Mouse (Mus musculus) limb, embryonic 10.5 days (tissue): Measurements from ENCODE around the gene I0C0044D17Rik. TPM values are rescaled to one million over a fixed set of nuclear protein-coding genes. Genes with fewer than 3 reads are reported as not detected.
"Not testable (repeated sequence)": the region's sequence is repeated elsewhere in the genome, so short reads cannot be mapped to it uniquely, and the experiment has no call there.

Experiments used
- DNase-seq: peaks from one replicate; pipeline ENCODE4 v3.0.0-alpha.2; 2017; ENCODE audit warnings: low spot score
- H3K27ac ChIP-seq: fragments of 300-500 bp; sonication (generic); 2 replicates; pipeline ENCODE4 v1.5.1; 2016; ENCODE audit warnings: mild to moderate bottlenecking
- H3K27me3 ChIP-seq: fragments of 300-500 bp; sonication (generic); 2 replicates; pipeline ENCODE4 v1.6.1; 2016; ENCODE audit warnings: low read depth, mild to moderate bottlenecking; ENCODE audit not compliant: poor library complexity, severe bottlenecking
- H3K36me3 ChIP-seq: fragments of 300-500 bp; sonication (generic); 2 replicates; pipeline ENCODE4 v1.6.1; 2016; ENCODE audit warnings: mild to moderate bottlenecking, moderate library complexity
- H3K4me1 ChIP-seq: fragments of 300-500 bp; sonication (generic); 2 replicates; pipeline ENCODE4 v1.6.1; 2016
- H3K4me3 ChIP-seq: fragments of 300-500 bp; sonication (generic); 2 replicates; pipeline ENCODE4 v1.5.1; 2016; ENCODE audit warnings: mild to moderate bottlenecking, moderate library complexity
- H3K9me3 ChIP-seq: fragments of 300-500 bp; sonication (generic); replicated peaks from 2 replicates; pipeline ENCODE4 v1.6.1; 2016; ENCODE audit warnings: mild to moderate bottlenecking
- WGBS: fragments of 180-500 bp; shearing (Covaris S2); methylation state at CpG from one replicate; pipeline ENCODE4 v1.1.7; 2016; 5-methylcytosine and 5-hydroxymethylcytosine counted together
- polyA plus RNA-seq: library from polyadenylated mRNA; unstranded; fragments of >200 nt; fragmentation: Nextera tagmentation; extraction: Ambion mirVana; gene quantifications from 2 replicates; pipeline ENCODE4 v1.2.1, GENCODE M21; 2016

Gene I0C0044D17Rik
- polyA plus RNA-seq, 1 experiment from 2014 or later: not detected

GRCm38 (mm10) chr4:98845201-98845600 lies 21.6 kb upstream of the I0C0044D17Rik start:
- Histone ChIP-seq H3K36me3 (no peaks in the 10 kb centered on the region), H3K27me3 (no peaks in the 10 kb centered on the region), H3K9me3 (no peaks in the 10 kb centered on the region), H3K4me1 (peaks cover 20% of the 10 kb centered on the region), H3K4me3 (no peak overlapping the region), H3K27ac (peak overlapping the region; percentile 74)
- WGBS: 91% methylated on average over 4 of the region's 4 CpGs
- DNase-seq: no peak

DNA sequence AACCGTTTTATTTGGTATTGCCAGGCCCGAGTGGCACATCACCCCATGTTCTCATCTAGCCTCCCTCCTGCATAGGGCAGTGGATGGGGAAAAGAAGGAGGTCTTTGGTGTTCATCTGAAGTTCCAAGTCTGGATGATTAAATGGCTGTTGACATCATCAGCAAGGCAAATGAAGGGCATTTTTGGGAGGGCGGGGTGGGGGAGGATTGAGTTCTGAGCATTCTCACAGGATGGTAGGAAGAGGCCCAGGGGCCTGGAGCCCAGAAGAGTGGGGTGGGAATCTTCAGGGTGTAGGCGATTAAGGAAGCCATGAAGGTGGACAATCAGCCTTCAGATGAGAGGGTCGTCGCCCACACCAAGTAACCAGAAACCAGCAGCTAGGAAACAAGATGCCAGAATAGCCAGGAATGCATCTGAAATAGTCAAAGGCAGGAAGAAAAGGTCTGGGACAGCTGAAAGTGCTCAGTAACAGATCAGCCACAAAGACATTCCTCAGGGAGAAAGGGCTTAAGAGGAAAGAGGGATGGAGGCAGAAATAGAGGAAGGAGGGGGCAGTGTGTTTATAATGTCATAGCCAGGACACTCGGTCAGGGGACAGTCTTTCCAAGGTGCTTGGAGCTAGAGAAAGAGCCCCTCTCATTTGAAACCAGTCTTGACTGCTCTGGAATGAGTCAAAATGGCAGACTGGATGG lies 20.4 kb upstream of the I0C0044D17Rik start:
- peak overlapping the region; percentile 31; the same call in 1 of the 2 replicates for H3K27ac ChIP-seq

DNA sequence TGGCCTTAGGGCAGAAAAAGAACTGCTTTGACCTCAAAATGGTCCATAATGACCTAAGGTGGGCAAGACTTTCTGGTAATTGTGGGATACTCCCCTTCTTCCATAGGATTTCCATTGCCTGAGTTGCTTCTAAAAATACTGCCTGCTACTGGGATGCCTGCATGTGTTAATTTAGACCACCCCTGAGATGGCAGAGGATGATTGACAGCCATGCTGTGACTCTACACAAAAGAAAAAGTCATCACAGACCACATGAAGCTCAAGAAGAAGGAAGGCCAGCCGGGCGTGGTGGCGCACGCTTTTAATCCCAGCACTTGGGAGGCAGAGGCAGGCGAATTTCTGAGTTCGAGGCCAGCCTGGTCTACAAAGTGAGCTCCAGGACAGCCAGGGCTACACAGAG lies 17.6 kb upstream of the I0C0044D17Rik start:
- 94% methylated on average over 6 of the region's 6 CpGs for WGBS
- H3K9me3 ChIP-seq, H3K27me3 ChIP-seq: not testable (repeated sequence)

More for the DNA sequence above, 20.4 kb upstream of the I0C0044D17Rik start:
- Histone ChIP-seq H3K4me3 (no peak overlapping the region), H3K4me1 (peaks cover 21% of the 10 kb centered on the region), H3K9me3 (no peaks in the 10 kb centered on the region), H3K36me3 (no peaks in the 10 kb centered on the region), H3K27me3 (no peaks in the 10 kb centered on the region)
- no peak for DNase-seq
- WGBS: 77% methylated on average over 7 of the region's 7 CpGs

DNA sequence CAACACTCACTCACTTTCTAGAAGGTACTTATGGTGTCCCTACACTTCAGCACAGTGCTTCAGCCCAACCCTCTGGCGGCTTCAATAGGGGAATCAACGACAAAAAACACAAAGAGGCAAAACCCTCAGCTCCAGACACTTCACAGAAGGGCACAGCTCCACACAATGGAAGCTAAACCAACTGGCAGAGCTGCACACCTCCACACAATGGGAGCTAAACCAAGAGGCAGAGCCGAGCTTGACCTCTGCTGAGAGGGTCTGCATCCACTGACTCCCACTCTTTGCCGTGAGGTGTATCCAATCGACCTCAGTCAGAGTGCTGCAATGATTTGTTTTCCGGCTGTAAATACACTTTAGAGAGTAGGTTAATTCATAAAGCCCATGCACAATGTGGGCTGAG lies 16.9 kb upstream of the I0C0044D17Rik start:
- no peaks in the 10 kb centered on the region for H3K9me3 ChIP-seq
- no peak for DNase-seq
- 83% methylated on average over 6 of the region's 6 CpGs for WGBS
- H3K27ac ChIP-seq: peak overlapping the region; percentile 26
- no peaks in the 10 kb centered on the region for H3K36me3 ChIP-seq
- H3K4me3 ChIP-seq: no peak overlapping the region
- H3K27me3 ChIP-seq: no peaks in the 10 kb centered on the region
- peaks cover 16% of the 10 kb centered on the region for H3K4me1 ChIP-seq

More for the DNA sequence above, 17.6 kb upstream of the I0C0044D17Rik start:
- DNase-seq, H3K4me3 ChIP-seq, H3K36me3 ChIP-seq, H3K27ac ChIP-seq: not testable (repeated sequence)
- H3K4me1 ChIP-seq: peaks cover 22% of the 10 kb centered on the region

DNA sequence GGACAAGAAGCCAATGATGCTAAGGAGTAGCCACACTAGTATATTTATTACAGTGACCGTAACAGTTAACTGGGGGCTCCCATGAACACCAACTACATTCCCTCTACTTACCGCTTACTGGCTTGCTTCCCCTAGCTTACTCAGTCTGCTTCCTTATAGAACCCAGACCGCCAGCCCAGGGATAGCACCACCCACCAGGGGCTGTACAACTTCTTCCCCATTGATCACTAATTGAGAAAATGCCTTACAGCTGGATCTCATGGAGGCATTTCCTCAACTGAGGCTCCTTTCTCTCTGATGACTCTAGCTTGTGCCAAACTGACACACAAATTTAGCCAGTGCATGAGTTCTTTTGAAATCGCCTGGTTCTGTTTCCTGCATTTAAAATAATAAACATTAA lies 15.3 kb upstream of the I0C0044D17Rik start:
- Histone ChIP-seq H3K4me1 (peaks cover 20% of the 10 kb centered on the region), H3K4me3 (no peak overlapping the region), H3K36me3 (no peaks in the 10 kb centered on the region), H3K9me3 (no peaks in the 10 kb centered on the region), H3K27ac (no peak overlapping the region), H3K27me3 (no peaks in the 10 kb centered on the region)
- DNase-seq: no peak
- 51% methylated on average over 4 of the region's 4 CpGs for WGBS

DNA sequence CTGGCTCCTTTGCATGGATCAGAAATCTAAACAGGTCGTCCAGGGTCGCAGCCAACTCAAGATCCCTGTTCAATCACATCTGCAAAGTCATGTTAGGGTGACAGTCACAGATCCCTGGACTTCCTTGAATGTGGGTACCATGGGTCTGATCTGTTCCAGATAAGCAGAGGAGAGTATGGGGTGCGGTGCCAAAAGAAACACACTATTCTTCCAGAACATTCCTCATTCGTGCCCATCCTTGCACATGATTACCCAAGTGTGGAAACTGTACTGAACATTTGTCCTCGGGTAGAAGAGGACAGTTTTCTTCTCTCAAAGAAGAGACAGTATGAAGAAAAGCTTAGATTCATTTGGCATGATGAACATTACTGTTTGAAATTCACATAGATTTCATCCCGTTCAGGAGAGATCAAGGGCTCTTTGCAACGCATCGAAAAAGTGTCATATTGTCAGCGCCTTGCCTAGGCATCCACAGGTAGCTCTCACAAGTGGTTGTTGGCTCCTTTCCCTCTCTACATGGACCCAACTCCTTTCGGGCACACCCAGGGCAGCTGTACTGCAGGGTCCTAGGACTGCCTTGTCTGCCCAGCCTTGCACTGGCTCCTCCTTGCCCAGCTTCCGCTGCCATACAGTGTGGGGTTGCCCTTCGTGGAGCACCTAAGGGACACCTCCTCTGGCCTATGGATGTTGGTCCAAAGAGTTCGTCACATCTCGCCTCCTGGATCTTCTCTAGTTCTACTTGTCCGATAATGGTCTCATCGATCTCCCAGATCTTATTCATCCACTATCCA lies 14.3 kb upstream of the I0C0044D17Rik start:
- Histone ChIP-seq H3K4me3 (no peak overlapping the region), H3K36me3 (no peaks in the 10 kb centered on the region), H3K9me3 (no peaks in the 10 kb centered on the region), H3K4me1 (peaks cover 22% of the 10 kb centered on the region), H3K27me3 (no peaks in the 10 kb centered on the region), H3K27ac (peak overlapping the region; percentile 43; the same call in 1 of the 2 replicates)
- DNase-seq: no peak
- 95% methylated on average over 16 of the region's 16 CpGs for WGBS

GRCm38 (mm10) chr4:98836519-98836918 lies 12.9 kb upstream of the I0C0044D17Rik start:
- no peak overlapping the region for H3K4me3 ChIP-seq
- no peaks in the 10 kb centered on the region for H3K36me3 ChIP-seq
- H3K9me3 ChIP-seq: no peaks in the 10 kb centered on the region
- H3K27ac ChIP-seq: no peak overlapping the region
- no peaks in the 10 kb centered on the region for H3K27me3 ChIP-seq
- peaks cover 30% of the 10 kb centered on the region for H3K4me1 ChIP-seq
- 54% methylated on average over 5 of the region's 5 CpGs for WGBS
- DNase-seq: no peak

- Histone ChIP-seq H3K27me3 (no peaks in the 10 kb centered on the region), H3K9me3 (no peaks in the 10 kb centered on the region), H3K36me3 (no peaks in the 10 kb centered on the region), H3K4me1 (peaks cover 30% of the 10 kb centered on the region), H3K27ac (no peak overlapping the region), H3K4me3 (no peak overlapping the region)
- WGBS: 78% methylated on average over 4 of the region's 4 CpGs
- DNase-seq: no peak
Measured at GRCm38 (mm10) chr4:98834782-98835181, 11.1 kb upstream of the I0C0044D17Rik start.

- H3K27ac ChIP-seq: no peak overlapping the region
- no peaks in the 10 kb centered on the region for H3K9me3 ChIP-seq
- no peak for DNase-seq
- WGBS: 72% methylated on average over 1 of the region's 1 CpGs
- H3K27me3 ChIP-seq: no peaks in the 10 kb centered on the region
- no peaks in the 10 kb centered on the region for H3K36me3 ChIP-seq
- peaks cover 30% of the 10 kb centered on the region for H3K4me1 ChIP-seq
- H3K4me3 ChIP-seq: no peak overlapping the region
Measured at GRCm38 (mm10) chr4:98831726-98832125, 8.1 kb upstream of the I0C0044D17Rik start.

DNA sequence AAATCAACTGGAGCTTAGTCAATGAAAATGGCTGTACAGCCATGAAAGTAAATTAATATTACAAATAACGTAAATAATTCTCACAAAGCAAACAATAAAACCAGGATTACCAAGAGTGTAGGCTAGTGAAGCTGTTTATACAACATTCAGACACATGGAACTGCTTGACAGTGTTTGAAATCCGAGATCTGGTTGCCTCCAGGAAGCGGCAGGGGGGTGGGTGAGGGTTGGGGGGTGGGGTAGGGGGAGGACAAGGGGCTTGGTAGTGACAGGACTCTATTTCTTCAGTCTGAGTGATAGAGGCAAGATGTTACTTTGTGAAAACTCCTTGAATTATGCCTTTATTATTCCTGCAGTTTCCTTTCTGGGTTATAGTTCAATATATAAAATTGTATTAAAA lies 3.1 kb upstream of the I0C0044D17Rik start:
- 16% methylated on average over 3 of the region's 3 CpGs for WGBS
- Histone ChIP-seq H3K4me3 (no peak overlapping the region), H3K27me3 (no peaks in the 10 kb centered on the region), H3K9me3 (no peaks in the 10 kb centered on the region), H3K4me1 (peaks cover 26% of the 10 kb centered on the region), H3K27ac (no peak overlapping the region), H3K36me3 (no peaks in the 10 kb centered on the region)
- DNase-seq: no peak

DNA sequence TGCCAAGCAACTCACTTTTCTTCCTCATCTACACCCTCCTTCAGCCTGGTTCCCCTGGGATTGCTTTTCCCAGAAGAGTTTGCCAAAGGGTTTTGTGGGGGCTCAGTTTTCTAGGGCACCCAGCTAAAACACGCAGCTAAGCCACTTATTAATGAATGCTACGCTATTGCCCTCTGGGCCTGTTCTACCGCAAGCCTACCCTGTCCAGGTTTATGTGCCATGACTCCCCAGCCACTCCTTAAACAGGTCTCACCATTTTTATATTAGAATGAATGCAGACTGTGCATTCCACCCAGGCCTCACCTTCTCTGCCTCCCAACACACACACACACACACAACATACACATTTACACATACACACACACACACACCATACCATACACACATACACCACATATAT lies 593 bp downstream of the I0C0044D17Rik start:
- H3K27ac ChIP-seq: peak overlapping the region; percentile 50
- DNase-seq: no peak
- H3K4me1 ChIP-seq: peaks cover 31% of the 10 kb centered on the region
- H3K27me3 ChIP-seq: peaks cover 11% of the 10 kb centered on the region; the same call in 1 of the 2 replicates
- no peaks in the 10 kb centered on the region for H3K36me3 ChIP-seq
- H3K9me3 ChIP-seq: no peaks in the 10 kb centered on the region
- 86% methylated on average over 3 of the region's 3 CpGs for WGBS
- no peak overlapping the region for H3K4me3 ChIP-seq

DNA sequence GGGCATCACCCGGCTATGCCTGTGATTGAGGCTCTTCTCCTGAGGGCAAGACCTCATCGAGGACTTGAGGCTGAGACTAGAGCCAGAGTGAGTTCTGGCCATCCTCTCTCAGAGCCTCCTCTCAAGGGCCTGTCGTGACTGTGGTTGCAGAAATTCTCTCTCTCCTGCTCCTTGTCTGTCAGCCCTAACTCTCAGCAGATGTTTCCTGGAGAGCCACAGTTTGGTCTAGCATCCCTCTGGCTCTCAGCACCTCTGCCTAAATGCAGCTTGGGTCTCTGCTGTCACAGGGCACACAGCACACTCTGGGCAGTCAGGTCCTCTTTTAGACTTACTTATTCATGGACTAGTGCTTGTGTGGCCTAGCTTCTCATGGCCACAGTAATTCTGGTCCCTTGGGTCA lies 1.2 kb downstream of the I0C0044D17Rik start:
- WGBS: 53% methylated on average over 3 of the region's 3 CpGs
- H3K9me3 ChIP-seq: no peaks in the 10 kb centered on the region
- H3K4me3 ChIP-seq: no peak overlapping the region
- no peak for DNase-seq
- peaks cover 29% of the 10 kb centered on the region for H3K4me1 ChIP-seq
- peaks cover 11% of the 10 kb centered on the region; the same call in 1 of the 2 replicates for H3K27me3 ChIP-seq
- peak overlapping the region; percentile 50 for H3K27ac ChIP-seq
- H3K36me3 ChIP-seq: no peaks in the 10 kb centered on the region

- no peak for DNase-seq
- 86% methylated on average over 10 of the region's 10 CpGs for WGBS
- no peak overlapping the region for H3K4me3 ChIP-seq
- H3K27ac ChIP-seq: no peak overlapping the region
- peaks cover 44% of the 10 kb centered on the region for H3K4me1 ChIP-seq
- peaks cover 25% of the 10 kb centered on the region; the same call in 1 of the 2 replicates for H3K27me3 ChIP-seq
- H3K9me3 ChIP-seq: no peaks in the 10 kb centered on the region
- H3K36me3 ChIP-seq: peaks cover 8% of the 10 kb centered on the region
Measured at GRCm38 (mm10) chr4:98819216-98819755, 4.4 kb downstream of the I0C0044D17Rik start.
